Mouse (Mus musculus) layer of hippocampus, postnatal 25 days (tissue): ENCODE results near the gene Fcrl5. TPM values are rescaled to one million over a fixed set of nuclear protein-coding genes. Genes with fewer than 3 reads are reported as not detected.
"Not testable (repeated sequence)": the region's sequence is repeated elsewhere in the genome, so short reads cannot be mapped to it uniquely, and the experiment has no call there.

Experiments
- DNase-seq, 2 experiments: peaks; one replicate each; pipeline ENCODE4 v3.0.0; 2022; ENCODE audit warnings: mixed read lengths in 2 of 2, low spot score in 1 of 2; ENCODE audit errors: extremely low spot score in 1 of 2
- total RNA-seq, 2 experiments: library from RNA; stranded (reverse); gene quantifications; 2 replicates each; pipeline ENCODE4 v1.2.3; 2021

The Fcrl5 gene
- not detected for total RNA-seq

GRCm38 (mm10) chr3:87435479-87435878, at the start of gene Fcrl5:
Gene Fcrl5, plus strand, starts transcription at chr3:87435773.
- DNase-seq: no peak

DNA sequence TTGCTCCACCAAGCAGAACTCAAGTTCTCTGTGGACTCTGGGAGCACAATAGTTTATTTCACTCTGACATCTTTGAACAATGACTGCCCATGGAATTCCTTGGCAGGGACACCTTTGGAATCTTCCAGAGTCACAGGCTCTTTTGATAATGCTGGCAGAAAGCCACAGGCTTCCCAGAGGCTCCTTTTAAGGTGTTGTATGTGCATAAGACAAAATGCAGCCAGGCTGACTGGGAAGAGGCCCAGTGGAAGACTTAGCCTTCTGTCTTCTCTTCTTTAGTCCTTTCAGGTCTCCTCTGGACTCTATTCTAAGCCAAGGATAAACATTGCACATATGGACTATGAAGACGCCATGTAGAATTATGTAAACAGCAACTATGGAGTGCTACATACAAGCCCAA, 44.6 kb upstream of the Fcrl5 start:
- no peak for DNase-seq

- no peak for DNase-seq
These were observed 36.8 kb upstream of the Fcrl5 start for GRCm38 (mm10) chr3:87398809-87399208.

- no peak for DNase-seq
These were observed 35.7 kb upstream of the Fcrl5 start for GRCm38 (mm10) chr3:87399906-87400305.

- no peak for DNase-seq
These were observed 34.3 kb upstream of the Fcrl5 start for GRCm38 (mm10) chr3:87401321-87401720.

DNA sequence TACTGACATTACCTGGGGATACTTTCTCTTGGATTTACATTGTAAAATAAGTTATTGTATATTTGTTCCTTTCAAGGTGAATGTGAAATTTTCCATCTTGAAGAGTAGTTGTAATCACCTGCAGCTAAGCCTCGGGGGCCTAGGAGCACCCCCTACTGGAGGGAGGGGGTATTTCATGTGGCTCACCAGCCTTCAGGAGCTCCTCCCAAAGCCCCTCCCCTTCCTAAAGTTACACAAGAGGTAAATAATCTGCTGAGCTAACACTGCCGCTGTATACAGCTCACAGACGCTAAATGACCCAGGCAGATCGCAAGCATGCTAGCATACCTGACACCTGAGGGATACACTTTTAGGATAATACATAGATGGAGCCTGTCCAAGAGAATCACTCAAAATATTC, 27.4 kb upstream of the Fcrl5 start:
- DNase-seq: no peak

- DNase-seq: no peak
These were observed 26.2 kb upstream of the Fcrl5 start for GRCm38 (mm10) chr3:87409196-87409935.

- no peak for DNase-seq
These were observed 25.0 kb upstream of the Fcrl5 start for GRCm38 (mm10) chr3:87410605-87411004.

GRCm38 (mm10) chr3:87411150-87411549, 24.4 kb upstream of the Fcrl5 start:
- peak; percentile 13 to 25 for DNase-seq

GRCm38 (mm10) chr3:87420645-87421044, 14.9 kb upstream of the Fcrl5 start:
- DNase-seq: no peak

- no peak for DNase-seq
These were observed 13.1 kb upstream of the Fcrl5 start for GRCm38 (mm10) chr3:87422386-87422910.

DNA sequence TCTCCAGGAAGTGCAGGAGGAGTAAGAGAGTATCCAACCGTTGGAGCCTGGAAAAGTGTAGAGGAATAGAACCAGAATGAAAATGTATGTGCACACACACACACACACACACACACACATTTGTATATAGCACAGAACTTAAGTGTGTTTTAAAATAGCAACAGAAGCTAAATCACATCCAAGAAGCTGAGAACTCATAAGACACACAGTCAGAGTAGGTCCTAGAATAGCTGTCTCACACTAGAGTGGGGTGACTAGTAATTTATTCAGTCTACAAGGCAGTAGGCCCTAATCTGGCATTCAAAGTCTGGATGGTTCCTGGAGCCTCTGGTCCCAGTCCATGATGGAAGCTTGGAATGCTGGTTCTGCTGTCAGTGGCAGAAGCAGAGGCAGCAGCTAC, 5.0 kb downstream of the Fcrl5 start:
- no peak for DNase-seq

GRCm38 (mm10) chr3:87443968-87444367, 8.4 kb downstream of the Fcrl5 start:
- DNase-seq: no peak

GRCm38 (mm10) chr3:87465454-87465853, 29.9 kb downstream of the Fcrl5 start:
- no peak for DNase-seq

DNA sequence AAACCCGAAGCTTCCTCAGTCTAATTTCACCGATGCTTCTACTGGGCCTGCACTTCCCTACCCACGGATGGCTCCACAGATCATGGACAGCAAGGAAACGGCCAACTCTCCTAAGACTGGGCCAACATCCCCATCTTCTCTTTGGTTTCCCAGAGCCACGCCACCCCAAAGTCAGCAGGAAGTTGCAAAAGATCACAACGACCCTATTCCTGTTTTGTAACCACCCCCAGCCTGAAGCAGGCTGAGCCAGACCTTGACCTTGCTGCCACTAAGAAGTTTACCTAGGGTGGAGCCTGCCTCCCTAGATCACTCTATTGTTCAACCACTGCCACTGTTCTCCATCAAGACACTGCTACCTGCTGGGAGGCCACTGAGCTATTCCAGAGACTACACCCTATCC, 31.4 kb downstream of the Fcrl5 start:
- DNase-seq: no peak

GRCm38 (mm10) chr3:87467416-87467815, 31.8 kb downstream of the Fcrl5 start:
- DNase-seq: no peak

DNA sequence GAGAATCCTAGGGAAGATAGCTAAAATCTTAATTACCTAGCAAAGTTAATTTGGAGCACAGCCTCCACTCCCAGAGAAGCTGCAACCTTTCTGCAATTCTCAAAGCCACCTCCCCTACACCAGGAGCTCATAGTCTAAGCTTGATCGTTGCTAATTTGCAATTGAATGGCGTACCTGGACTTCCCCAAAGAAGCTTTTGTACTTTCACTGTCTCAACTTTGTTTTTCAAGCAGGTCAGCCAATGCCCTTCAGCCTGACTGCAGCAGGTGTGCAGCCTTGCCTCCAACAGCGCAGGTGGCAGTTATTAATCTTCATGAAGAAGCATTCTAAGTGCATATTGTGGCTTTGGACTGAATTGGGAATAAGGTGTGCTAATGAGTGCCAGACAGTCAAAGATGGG, 42.4 kb downstream of the Fcrl5 start:
- not testable (repeated sequence) for DNase-seq

GRCm38 (mm10) chr3:87478596-87478995, 43.0 kb downstream of the Fcrl5 start:
- not testable (repeated sequence) for DNase-seq

DNA sequence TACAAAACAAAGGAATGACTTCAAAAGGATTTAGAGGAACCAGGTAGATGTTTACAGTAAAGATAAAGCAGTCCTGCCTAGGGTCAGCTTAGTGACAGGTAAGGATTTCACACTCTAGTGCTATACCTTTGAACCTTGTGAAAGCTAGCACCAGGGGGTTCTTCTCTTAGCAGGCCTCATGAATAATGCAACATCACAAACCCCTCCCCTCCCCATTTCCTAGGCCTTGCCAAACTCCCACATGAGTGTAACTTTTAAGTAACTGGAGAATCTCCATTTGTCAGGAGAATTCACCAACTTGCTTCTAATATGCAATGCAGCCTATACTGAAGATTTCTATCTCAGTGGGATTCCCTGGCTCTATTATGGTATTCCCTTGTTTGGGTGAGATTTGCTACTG, 43.7 kb downstream of the Fcrl5 start:
- not testable (repeated sequence) for DNase-seq

DNA sequence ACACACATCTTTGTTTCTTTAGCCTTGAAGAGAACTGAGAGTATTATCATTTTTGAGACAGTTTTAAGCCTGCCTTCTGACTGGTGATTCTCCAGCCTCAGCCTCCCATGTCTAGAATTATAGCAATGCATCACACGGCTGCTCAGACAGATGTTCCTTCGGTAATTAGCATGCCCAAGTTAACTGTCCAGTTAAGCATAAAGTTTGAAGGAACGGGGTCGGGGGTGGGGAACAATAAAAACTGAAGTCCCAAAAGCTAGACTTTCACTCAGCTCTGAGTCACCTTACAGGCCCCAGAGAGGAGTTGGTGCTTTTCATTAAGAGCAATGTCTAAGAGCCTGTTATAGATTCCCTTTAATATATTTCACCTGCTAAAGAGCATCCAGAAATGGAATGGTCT, 51.8 kb downstream of the Fcrl5 start:
- no peak for DNase-seq

- DNase-seq: no peak
These were observed 52.3 kb downstream of the Fcrl5 start for GRCm38 (mm10) chr3:87487911-87488310.

GRCm38 (mm10) chr3:87498266-87498665, 62.7 kb downstream of the Fcrl5 start:
- no peak for DNase-seq
